Mouse (Mus musculus) left cerebral cortex, adult 2 months (tissue): Measurements from ENCODE around the gene Susd6. TPM values are rescaled to one million over a fixed set of nuclear protein-coding genes. Genes with fewer than 3 reads are reported as not detected.
A peak's percentile ranks its signal among the peaks of the same experiment; 100 is the strongest.

Experiments
- DNase-seq, 2 experiments: peaks; one replicate each; pipeline ENCODE4 v3.0.0; 2021 to 2022; ENCODE audit warnings: low spot score in 2 of 2, mixed read lengths in 1 of 2; ENCODE audit errors: extremely low spot score in 1 of 2
- H3K27ac ChIP-seq: fragments of 200-600 bp; 2 replicates; pipeline ENCODE4 v1.8.1; 2022
- H3K4me3 ChIP-seq: fragments of 200-600 bp; 2 replicates; pipeline ENCODE4 v1.8.1; 2022
- CTCF ChIP-seq: fragments of 200-600 bp; IDR thresholded peaks from 2 replicates; pipeline ENCODE4 v1.8.1; 2022; ENCODE audit warnings: antibody characterized with exemption, mild to moderate bottlenecking, moderate library complexity
- intact Hi-C: fragments of 180-260 bp; cut with DNase I; formaldehyde crosslinking; loops from one replicate; pipeline ENCODE4 v1.15.1; 2025
- total RNA-seq, 2 experiments: library from RNA; stranded (reverse); gene quantifications; 2 replicates each; pipeline ENCODE4 v1.2.3; 2021

Gene Susd6
- total RNA-seq, 2 experiments from 2014 or later: 37.0 TPM

- peak overlapping the region; percentile 26; the same call in 1 of the 2 replicates for H3K27ac ChIP-seq
- DNase-seq: no peak
These were observed 43.2 kb downstream of the Susd6 start for GRCm38 (mm10) chr12:80833541-80833940.

GRCm38 (mm10) chr12:80834156-80834900 lies 44.0 kb downstream of the Susd6 start:
- no peak overlapping the region for H3K4me3 ChIP-seq
- DNase-seq: no peak
- TF ChIP-seq CTCF: no peak
- intact Hi-C loops: no loop called here
- no peak overlapping the region for H3K27ac ChIP-seq

More at GRCm38 (mm10) chr12:80833541-80833940, 43.2 kb downstream of the Susd6 start:
- TF ChIP-seq CTCF: peak; percentile 34
- H3K4me3 ChIP-seq: no peak overlapping the region
- intact Hi-C loops: no loop called here

GRCm38 (mm10) chr12:80834901-80835570 lies 44.7 kb downstream of the Susd6 start:
- Histone ChIP-seq H3K27ac (no peak overlapping the region), H3K4me3 (no peak overlapping the region)
- no peak for TF ChIP-seq CTCF
- intact Hi-C loops: no loop called here
- no peak for DNase-seq

- H3K27ac ChIP-seq: no peak overlapping the region
- DNase-seq: no peak
- intact Hi-C loops: no loop called here
- no peak for TF ChIP-seq CTCF
- no peak overlapping the region for H3K4me3 ChIP-seq
These were observed 47.3 kb downstream of the Susd6 start for GRCm38 (mm10) chr12:80837614-80838013.

GRCm38 (mm10) chr12:80838271-80838670 lies 48.0 kb downstream of the Susd6 start:
- DNase-seq: no peak
- intact Hi-C loops: no loop called here
- TF ChIP-seq CTCF: no peak
- Histone ChIP-seq H3K27ac (no peak overlapping the region), H3K4me3 (no peak overlapping the region)

- no peak for TF ChIP-seq CTCF
- no peak for DNase-seq
- intact Hi-C loops: no loop called here
- Histone ChIP-seq H3K27ac (no peak overlapping the region), H3K4me3 (no peak overlapping the region)
These were observed 48.5 kb downstream of the Susd6 start for GRCm38 (mm10) chr12:80838787-80839186.

- no peak for TF ChIP-seq CTCF
These were observed 49.3 kb downstream of the Susd6 start for GRCm38 (mm10) chr12:80839631-80840030.

GRCm38 (mm10) chr12:80841618-80842017 lies 51.3 kb downstream of the Susd6 start:
- no peak for TF ChIP-seq CTCF
- no peak overlapping the region for H3K4me3 ChIP-seq
- H3K27ac ChIP-seq: no peak overlapping the region
- DNase-seq: no peak
- intact Hi-C loops: no loop called here

More at GRCm38 (mm10) chr12:80839631-80840030, 49.3 kb downstream of the Susd6 start:
- no peak overlapping the region for H3K4me3 ChIP-seq
- no peak overlapping the region for H3K27ac ChIP-seq
- intact Hi-C loops: no loop called here
- no peak for DNase-seq

- Histone ChIP-seq H3K27ac (no peak overlapping the region), H3K4me3 (no peak overlapping the region)
- no peak for TF ChIP-seq CTCF
- no peak for DNase-seq
- intact Hi-C loops: no loop called here
These were observed 52.3 kb downstream of the Susd6 start for GRCm38 (mm10) chr12:80842609-80843008.

GRCm38 (mm10) chr12:80843236-80843635 lies 52.9 kb downstream of the Susd6 start:
- DNase-seq: no peak
- intact Hi-C loops: no loop called here
- TF ChIP-seq CTCF: no peak
- H3K27ac ChIP-seq: peak overlapping the region; percentile 70
- H3K4me3 ChIP-seq: no peak overlapping the region

- H3K27ac ChIP-seq: peak overlapping the region; percentile 70
- no peak for DNase-seq
- no peak for TF ChIP-seq CTCF
- H3K4me3 ChIP-seq: no peak overlapping the region
- intact Hi-C loops: no loop called here
These were observed 53.5 kb downstream of the Susd6 start for GRCm38 (mm10) chr12:80843651-80844444.

- intact Hi-C loops: no loop called here
- DNase-seq: no peak
- Histone ChIP-seq H3K4me3 (no peak overlapping the region), H3K27ac (no peak overlapping the region)
- TF ChIP-seq CTCF: no peak
These were observed 55.6 kb downstream of the Susd6 start for GRCm38 (mm10) chr12:80845901-80846300.
